Mouse (Mus musculus): ENCODE data around the gene Tnip3.
A peak's percentile ranks its signal among the peaks of the same experiment; 100 is the strongest.

Tnip3 gene

GRCm38 (mm10) chr6:65525192-65525591 is at the start of gene Tnip3:
Gene Tnip3, plus strand, starts transcription at chr6:65525313.
- no peak for DNase-seq (ENCODE audit: low spot score in 2 of 2)

- DNase-seq (ENCODE audit: low spot score in 2 of 2): no peak
Observed at GRCm38 (mm10) chr6:65498786-65499185, 26.3 kb upstream of the Tnip3 start.

GRCm38 (mm10) chr6:65510051-65510669 is 15.0 kb upstream of the Tnip3 start:
- DNase-seq (ENCODE audit: low spot score in 2 of 2): peak; percentile 41 to 58

- no peak for DNase-seq (ENCODE audit: low spot score in 2 of 2)
Observed at GRCm38 (mm10) chr6:65513813-65514212, 11.3 kb upstream of the Tnip3 start.

GRCm38 (mm10) chr6:65516759-65517158 is 8.4 kb upstream of the Tnip3 start:
- no peak for DNase-seq (ENCODE audit: low spot score in 2 of 2)

GRCm38 (mm10) chr6:65520821-65521220 is 4.3 kb upstream of the Tnip3 start:
- DNase-seq (ENCODE audit: low spot score in 2 of 2): no peak

GRCm38 (mm10) chr6:65527892-65528291 is 2.8 kb downstream of the Tnip3 start:
- DNase-seq (ENCODE audit: low spot score in 2 of 2): no peak

GRCm38 (mm10) chr6:65531232-65531848 is 6.2 kb downstream of the Tnip3 start:
- DNase-seq (ENCODE audit: low spot score in 2 of 2): no peak

- no peak for DNase-seq (ENCODE audit: low spot score in 2 of 2)
Observed at GRCm38 (mm10) chr6:65533687-65534086, 8.6 kb downstream of the Tnip3 start.

- no peak for DNase-seq (ENCODE audit: low spot score in 2 of 2)
Observed at GRCm38 (mm10) chr6:65537327-65537884, 12.3 kb downstream of the Tnip3 start.

GRCm38 (mm10) chr6:65538022-65538652 is 13.0 kb downstream of the Tnip3 start:
- DNase-seq (ENCODE audit: low spot score in 2 of 2): no peak

- no peak for DNase-seq (ENCODE audit: low spot score in 2 of 2)
Observed at GRCm38 (mm10) chr6:65538921-65539320, 13.8 kb downstream of the Tnip3 start.

GRCm38 (mm10) chr6:65540138-65540537 is 15.0 kb downstream of the Tnip3 start:
- no peak for DNase-seq (ENCODE audit: low spot score in 2 of 2)

- no peak for DNase-seq (ENCODE audit: low spot score in 2 of 2)
Observed at GRCm38 (mm10) chr6:65541094-65541493, 16.0 kb downstream of the Tnip3 start.

- DNase-seq (ENCODE audit: low spot score in 2 of 2): no peak
Observed at GRCm38 (mm10) chr6:65542391-65542790, 17.3 kb downstream of the Tnip3 start.

- DNase-seq (ENCODE audit: low spot score in 2 of 2): no peak
Observed at GRCm38 (mm10) chr6:65542913-65543312, 17.8 kb downstream of the Tnip3 start.

- DNase-seq (ENCODE audit: low spot score in 2 of 2): peak in 1 of 2 experiments; percentile 14
Observed at GRCm38 (mm10) chr6:65563887-65564656, 39.0 kb downstream of the Tnip3 start.

GRCm38 (mm10) chr6:65564657-65565039 is 39.5 kb downstream of the Tnip3 start:
- DNase-seq (ENCODE audit: low spot score in 2 of 2): no peak

GRCm38 (mm10) chr6:65569741-65570140 is 44.6 kb downstream of the Tnip3 start:
- no peak for DNase-seq (ENCODE audit: low spot score in 2 of 2)

- no peak for DNase-seq (ENCODE audit: low spot score in 2 of 2)
Observed at GRCm38 (mm10) chr6:65578151-65578973, 53.2 kb downstream of the Tnip3 start.

- no peak for DNase-seq (ENCODE audit: low spot score in 2 of 2)
Observed at GRCm38 (mm10) chr6:65583029-65583428, 57.9 kb downstream of the Tnip3 start.
